Mouse (Mus musculus) stomach, postnatal 0 days (tissue): Measurements from ENCODE around the gene Gimap7.

Experiments used
- CTCF ChIP-seq: IDR thresholded peaks from 2 replicates; pipeline ENCODE4 v1.5.1; 2016; ENCODE audit warnings: antibody characterized with exemption, low read depth, mild to moderate bottlenecking, moderate library complexity
- EP300 ChIP-seq: optimal IDR thresholded peaks from 2 replicates; pipeline ENCODE3; 2016; ENCODE audit warnings: antibody characterized with exemption

- TF ChIP-seq CTCF: no peak
- TF ChIP-seq EP300: no peak
These were observed 27.1 kb downstream of the Gimap7 start for GRCm38 (mm10) chr6:48745490-48745889.
